Mouse (Mus musculus): ENCODE data around the gene Dnlz.

Dnlz gene

DNA sequence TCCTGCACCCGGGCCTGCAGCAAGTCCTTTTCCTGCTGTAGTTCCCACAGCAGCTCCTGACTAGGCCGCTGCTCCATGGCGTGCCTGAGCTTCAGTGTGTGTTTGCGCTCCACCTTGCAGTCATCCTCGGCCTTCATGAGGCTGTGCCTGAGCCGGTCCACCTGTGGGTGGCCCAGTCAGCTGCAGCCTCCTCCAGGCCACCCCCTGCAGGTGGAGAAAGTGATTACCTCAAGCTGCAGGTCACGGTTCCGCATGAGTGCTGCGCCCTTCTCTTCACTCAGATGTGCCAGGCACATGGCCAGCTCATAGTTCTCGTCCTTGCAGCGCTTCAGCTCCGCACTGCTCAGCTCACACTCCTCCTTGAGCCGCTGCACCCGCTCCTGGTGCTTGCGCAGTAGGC lies 5.6 kb upstream of the Dnlz start:
- no peak for DNase-seq (ENCODE audit: low spot score)

DNA sequence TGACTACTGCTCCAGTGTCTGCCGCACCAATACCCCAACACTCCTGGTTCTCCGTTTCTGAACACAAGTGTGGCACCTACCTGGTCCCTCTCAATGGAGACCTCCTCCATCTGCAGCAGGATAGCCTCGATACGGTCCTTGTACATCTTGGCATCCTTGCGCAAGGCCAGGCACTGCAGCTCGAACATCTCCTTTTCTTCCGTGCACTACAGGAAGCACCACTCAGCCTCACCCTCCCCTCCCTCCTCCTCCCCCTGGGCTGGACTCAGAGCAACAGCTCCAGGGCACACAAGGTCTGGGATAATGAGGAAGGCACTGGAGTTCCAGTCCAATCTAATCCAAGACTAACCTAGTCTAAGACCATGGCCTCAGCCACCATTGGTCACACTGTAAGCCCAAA lies 4.8 kb upstream of the Dnlz start:
- no peak for DNase-seq (ENCODE audit: low spot score)

DNA sequence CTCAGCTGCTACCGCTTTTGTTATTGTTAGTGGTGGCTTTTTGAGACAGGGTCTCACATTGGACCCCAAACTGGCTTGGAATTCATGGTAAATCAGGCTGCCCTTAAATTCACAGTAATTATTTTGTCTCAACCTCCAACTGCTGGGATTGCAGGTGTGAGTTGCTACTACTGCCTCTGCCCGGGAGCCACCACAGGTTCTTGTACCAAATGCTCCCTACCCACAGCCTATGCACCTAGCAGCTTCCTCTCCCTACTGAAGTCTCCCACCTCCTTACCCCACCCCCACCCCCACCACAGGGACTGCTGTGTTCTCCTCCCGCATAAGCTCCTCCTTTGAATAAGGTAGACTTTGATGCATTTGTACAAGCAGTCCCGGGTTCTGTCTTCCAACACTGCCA lies 4.3 kb upstream of the Dnlz start:
- no peak for DNase-seq (ENCODE audit: low spot score)

DNA sequence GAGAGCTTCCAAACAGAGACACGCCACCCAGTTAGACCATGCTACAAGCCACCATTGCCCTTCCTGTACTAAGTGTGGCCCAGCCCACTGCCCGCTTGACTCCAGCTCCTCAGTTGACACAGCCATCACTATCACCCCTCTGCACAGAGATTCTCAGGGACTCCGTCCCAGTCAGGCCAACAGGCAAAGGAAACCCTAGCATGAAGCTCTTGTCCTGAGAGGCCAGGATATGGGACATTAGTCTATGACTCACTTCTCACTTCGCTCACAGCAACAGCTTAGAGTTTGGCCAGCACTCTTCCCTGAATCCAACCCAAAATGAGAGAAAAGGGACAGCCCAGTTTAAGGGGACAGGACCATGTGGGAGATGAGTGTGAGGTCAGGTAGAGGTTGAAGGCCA lies 2.5 kb upstream of the Dnlz start:
- DNase-seq (ENCODE audit: low spot score): no peak

DNA sequence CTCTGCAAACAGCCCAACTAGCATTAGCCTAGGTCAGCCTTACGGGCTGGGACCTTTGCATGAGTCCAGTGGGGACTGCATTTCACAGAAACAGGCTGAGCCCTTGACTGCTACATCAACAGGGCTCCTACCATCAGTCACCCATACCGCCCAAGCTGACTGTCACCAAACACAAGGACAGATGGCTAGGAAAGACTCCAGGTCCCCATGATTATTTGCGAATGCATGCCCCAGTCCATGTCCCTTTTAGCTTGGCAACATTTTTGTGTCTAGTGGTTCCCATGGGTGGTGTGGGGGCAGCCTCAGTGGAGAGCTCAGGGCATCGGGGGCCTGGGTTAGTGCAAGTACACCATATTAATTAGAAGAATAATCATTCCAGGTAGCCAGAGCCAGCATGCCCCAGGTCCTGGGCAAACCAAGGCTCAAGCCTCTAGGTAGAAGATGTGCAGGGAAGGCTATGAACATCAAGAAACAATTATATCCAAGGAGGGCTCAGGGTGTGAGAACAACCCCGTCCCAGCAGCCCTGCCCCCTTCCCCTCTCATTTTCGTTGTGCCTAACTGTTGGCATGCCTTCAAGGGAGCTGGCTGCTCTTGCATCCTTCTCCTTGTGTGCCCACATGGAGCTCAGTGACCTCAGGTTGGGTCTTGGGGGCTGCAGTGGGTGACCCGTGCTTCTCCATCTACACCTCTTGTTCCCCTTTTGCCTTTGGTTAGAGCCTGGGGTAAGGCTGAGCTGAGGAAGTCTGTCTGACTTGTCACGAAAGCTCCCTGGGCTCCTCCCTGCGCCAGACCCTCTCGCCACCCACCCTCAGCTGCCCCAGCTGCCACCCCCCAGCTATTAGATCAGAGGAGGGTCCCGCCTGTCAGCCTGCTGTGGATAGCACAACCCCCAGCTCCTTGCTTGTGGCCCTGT lies 1.4 kb upstream of the Dnlz start:
- no peak for DNase-seq (ENCODE audit: low spot score)

DNA sequence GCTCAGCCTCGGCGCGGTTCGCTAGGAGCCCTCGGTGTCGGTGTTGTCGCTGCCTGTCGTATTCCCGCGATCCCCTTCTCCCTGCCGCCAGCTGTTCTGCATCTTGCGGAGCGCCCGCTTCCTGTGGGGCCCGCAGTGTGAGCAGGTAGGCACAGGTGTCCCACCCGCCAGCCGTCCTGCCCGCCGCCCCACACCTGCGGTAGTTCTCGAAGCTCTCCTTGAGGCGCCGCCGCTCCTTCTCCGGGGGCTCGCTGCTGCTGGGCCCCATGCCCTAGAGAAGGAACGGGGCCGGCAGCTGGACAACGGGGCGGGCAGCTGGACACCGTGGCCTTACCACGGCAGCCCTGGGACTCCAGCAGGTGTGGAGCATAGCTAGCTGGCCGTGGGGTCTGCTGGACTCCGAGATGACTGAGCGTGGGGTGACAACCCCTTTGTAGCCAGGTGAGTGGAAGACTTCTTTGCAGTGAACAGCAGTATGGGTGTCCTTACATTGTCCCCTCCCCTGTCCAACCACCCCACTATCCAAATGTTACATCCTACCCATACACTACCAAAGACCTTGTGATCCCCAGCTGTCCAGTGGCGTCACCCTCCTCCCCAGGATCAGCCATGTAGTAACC lies 491 bp upstream of the Dnlz start:
- DNase-seq (ENCODE audit: low spot score): no peak

DNA sequence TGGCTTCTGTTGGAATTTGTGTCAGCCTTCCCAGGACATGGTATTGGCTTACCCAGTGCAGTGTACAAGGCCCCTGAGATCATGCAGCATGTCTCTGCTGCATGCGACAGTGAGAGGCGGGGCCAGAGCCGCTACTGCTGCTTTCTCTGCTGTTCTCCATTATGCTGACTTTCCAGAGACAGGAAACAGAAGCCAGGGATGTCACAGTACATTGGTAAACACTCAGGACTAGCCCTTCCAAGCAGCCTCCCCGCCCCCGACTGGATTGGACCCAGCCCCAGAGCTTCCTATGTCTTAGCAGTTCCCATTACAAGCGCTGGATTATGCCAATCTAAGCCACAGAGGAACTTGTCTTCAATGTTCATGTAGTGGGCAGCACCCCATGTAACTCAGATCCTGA lies 3.7 kb downstream of the Dnlz start:
- peak; percentile 14 for DNase-seq (ENCODE audit: low spot score)

DNA sequence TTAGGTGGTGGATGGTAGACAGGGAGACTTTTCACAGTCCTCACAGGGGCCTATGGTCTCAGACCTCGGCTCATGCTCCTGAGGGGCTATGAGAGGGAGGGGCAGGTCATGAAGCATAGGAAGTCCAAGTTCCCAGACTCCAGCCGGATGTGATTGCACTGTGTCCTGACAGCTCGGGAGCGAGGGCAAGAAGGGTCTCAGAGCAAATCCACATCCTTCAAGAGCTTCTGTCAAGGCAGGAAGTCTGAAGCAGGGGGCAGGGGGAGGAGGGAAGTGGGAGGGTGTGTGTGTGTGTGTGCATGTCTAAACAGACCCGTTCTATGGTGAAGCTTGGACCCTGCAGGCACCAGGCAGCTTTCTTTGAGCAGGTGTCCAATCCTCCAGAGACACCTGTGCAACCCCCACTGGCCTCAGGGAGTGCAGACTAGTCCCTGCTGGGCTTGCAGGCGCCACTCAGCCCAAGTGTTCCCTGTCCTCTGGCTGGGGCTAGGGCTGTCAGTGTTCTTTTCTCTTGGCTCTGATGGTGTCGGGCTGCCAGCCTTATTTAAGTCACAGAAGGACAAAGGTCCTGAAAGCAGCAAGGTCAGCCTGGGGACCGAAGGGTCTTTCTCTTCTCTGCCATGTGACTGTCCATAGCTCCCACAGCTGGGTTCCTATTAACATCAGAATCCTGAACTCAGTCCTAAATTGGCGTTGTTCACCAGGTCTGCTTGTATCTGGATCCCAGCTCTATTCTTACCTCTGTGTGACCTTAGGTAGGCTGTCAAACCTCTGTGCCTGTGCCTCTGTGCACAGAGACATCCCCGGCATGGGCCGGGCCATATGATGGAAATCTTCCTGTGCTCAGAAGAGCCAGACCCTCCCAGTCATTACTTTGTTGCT lies 9.1 kb downstream of the Dnlz start:
- DNase-seq (ENCODE audit: low spot score): peak; percentile 15

DNA sequence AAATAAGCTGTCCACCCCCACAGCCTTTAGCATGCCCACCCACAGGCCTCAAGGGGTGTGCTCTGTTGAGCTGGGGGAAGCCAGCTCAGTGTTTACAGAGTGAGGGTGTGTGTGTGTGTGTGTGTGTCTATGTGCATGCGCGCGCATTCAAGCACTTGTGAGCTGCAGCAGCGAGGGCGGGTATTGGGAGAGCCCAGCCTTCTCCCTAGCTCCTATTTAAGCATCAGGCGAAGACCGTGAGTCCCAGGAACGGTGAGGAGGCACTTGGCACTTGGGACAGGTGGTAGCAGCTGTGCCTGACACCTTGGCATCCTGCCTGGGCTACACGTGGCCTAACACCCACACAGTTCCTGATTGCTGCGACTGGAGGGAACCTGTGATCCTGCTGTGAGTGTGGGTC lies 9.9 kb downstream of the Dnlz start:
- no peak for DNase-seq (ENCODE audit: low spot score)

DNA sequence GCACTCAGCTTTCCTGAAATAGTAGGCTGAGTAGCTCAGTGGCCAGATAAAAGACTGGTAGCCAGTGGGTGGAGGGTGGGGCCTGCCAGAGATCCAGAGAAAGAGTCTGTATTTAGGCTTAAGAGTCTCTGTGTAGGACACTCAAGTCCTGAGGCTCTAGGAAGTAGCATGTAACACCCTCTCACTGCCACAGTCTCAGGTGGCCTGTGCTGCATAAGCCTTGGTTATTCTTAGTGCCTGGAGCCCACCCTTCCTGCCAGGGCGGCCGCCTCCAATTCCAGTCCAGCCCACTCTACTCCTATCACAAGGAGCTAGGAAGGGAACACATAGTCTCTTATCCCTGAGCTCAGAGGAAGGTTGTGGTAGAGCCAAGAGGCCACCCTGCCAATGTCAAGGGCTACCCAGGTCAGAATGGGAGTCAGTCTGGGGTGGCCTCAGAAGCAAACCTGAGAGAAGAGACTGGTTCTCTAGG lies 10.4 kb downstream of the Dnlz start:
- DNase-seq (ENCODE audit: low spot score): no peak

DNA sequence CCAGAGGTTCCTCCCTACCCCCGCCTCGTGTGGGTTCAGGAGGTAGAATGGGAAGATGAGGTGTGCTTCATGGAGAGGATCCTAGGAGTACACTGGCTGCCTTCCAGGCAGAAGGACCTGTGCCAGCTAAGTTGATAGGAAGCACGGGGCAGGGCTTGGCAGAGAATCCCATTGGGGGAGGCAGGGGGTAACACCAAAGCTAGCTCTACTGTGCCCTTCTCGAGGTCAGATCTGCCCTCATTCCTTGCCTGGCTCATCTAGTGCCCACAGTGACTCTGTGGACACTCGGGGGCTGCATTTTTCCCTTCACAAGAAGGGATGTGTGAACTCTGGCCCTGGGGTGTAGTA lies 12.7 kb downstream of the Dnlz start:
- no peak for DNase-seq (ENCODE audit: low spot score)

DNA sequence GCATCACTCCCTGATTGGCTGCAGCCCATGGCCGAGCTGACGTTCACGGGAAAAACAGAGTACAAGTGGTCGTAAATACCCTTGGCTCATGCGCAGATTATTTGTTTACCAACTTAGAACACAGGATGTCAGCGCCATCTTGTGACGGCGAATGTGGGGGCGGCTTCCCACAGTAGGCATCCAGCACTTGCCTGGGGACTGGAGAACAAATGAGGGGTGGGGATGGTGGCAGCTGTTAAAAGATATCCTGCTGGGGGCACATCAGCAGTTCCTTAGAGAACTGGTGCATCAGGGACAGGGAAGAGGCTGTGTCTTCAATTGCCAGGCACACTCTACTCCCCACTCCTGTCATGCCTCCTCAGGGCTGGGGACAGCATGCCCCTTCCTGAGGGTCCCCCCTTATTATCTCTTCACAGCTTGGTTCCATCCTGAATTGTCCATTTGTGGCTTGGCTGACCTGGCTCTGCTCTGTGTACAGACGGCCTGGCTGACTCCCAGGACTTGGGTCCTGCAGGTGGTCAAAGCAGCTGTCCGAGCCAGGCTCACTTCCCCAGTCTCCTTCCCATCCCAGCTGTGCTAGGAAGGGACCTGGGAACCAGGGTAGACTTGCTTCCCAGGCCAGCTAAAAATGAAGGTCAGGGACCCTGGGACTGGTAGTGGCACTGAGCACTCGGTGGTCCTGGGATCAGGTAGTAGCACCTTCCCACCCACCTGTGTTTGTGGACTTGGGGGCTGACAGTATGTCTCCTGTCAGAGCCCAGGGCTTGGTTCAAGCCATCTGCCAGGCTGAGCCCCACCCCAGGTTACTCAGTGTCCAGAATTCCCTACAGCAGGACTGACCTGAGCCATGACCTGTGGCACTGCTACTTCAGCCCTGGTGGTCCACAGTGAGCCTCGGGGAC lies 13.4 kb downstream of the Dnlz start:
- no peak for DNase-seq (ENCODE audit: low spot score)

DNA sequence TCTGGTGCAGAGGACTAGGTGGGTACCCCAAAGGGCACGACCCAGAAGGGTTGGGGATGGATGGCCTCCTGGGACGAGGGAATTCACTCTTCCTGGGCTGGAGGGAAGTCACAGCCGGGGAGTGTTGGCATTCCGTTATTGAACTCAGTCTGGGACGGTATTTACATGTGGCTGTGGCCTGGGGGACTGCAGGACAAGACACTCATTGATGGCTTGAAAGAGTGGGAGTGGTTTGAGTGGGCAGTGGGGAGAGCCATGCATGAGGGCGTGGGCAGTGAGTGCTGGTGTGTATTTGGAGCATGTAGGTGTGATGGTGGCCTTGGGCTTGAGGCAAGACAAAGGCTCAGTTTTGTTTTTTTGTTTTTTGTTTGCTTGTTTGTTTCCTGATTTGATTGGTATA lies 21.2 kb downstream of the Dnlz start:
- DNase-seq (ENCODE audit: low spot score): no peak

DNA sequence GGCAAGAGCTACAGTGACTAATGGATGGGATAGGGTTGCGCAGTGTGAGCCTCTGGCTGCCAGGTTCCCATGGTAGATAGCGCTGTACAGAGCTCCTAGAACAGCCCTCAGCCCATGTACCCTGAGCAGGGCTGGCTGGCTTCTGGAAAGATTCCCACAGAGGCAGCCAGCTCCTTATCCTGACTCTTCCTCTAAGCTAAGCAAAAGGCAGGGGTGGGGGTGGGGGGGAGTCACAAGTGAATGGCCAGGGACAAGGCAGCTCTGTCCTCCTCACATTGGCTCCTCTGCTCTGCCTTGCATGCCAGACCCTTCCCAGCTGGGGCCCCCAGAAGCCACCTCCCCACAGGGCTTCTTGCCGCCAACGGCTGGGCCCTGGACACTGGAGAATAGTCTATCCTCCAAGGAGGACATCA lies 21.8 kb downstream of the Dnlz start:
- DNase-seq (ENCODE audit: low spot score): no peak

DNA sequence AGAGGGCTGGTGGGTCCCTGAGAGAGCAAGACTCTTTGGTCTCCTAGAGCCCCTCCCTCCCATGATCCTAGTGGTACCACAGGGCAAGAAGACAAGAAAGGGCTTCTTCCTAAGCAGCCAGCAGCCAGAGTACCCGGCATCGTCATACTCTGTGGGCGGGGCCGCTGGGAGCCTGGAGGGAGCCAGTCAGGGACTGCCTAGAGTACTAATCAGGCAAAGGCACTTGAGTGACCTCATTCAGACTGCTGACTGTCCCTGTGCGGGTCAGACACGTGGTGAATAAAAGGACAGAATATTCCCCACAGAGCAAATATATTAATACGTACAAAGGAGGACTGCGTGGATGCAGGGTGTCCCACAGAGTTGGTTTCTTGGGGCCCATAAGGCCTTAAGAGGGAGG lies 22.5 kb downstream of the Dnlz start:
- peak; percentile 29 for DNase-seq (ENCODE audit: low spot score)

DNA sequence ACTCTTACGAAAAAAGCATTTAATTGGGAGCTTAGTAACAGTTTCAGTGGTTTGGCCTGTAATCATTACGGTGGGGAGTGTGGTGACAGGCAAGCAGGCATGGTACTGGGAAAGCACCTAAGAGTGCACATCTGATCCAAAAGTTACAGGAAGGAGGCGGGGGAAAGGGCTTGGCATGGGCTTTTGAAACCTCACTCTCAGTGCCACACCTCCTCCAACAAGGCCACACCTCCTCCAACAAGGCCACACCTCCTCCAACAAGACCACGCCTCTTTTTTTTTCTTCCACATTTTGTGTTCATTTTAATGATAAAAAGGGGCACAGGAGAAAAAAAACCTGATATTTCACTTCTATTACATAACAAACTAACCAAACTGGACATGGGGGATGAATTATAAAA lies 24.1 kb downstream of the Dnlz start:
- DNase-seq (ENCODE audit: low spot score): no peak

DNA sequence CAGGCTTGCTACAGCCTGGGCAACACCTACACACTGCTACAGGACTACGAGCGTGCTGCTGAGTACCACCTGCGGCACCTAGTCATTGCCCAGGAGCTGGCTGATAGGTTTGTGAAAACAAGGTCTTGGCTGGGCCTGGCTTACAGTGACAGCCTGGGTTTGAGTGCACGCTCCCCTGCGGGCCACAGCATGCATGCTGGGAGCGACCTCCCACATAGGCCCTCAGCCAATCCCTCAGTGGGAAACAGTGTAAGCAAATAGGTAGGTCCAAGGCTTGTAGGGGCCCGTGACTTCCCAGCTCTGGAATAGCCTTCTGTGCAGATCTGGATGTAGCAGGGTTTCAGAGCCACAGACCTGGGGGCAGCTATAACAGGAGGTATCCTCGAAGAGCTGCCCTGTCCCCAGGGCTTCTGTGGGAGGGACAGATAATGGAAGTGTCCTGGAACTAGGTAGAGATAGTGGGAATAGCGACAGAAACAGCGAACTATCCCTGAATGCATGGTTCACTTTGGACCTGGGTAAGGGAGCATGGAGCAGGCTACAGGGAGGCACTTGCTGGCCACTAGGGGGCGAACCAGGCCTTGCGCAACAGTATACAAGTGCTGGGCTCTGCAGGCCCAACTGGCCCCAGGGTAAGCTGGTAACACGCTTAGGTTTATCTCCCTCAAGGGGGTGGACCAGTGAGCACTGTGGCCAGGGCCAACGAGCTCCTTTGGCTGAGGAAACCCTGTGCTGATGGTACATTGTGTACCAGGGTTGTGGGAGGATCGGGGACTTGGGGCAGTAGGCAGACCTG lies 26.3 kb downstream of the Dnlz start:
- peak; percentile 73 for DNase-seq (ENCODE audit: low spot score)

DNA sequence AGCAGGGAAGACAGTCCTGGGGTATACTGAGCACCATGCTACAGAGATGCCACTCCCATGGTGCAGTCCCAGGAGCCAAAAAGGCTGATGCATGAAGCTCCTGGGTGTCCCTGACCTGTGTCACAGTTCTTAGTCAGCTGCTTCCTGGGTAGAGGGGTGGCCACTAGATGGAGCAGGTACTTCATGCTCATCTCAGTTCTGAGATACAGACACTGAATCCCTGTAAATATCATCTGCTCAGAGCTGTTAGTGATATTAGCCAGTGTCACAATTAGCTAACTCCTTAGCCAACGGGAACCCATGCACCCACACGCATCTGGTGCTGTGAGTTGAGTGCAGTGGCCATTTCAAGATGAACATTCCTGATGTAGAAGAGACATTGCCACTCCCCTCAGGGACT lies 27.0 kb downstream of the Dnlz start:
- peak; percentile 20 for DNase-seq (ENCODE audit: low spot score)

DNA sequence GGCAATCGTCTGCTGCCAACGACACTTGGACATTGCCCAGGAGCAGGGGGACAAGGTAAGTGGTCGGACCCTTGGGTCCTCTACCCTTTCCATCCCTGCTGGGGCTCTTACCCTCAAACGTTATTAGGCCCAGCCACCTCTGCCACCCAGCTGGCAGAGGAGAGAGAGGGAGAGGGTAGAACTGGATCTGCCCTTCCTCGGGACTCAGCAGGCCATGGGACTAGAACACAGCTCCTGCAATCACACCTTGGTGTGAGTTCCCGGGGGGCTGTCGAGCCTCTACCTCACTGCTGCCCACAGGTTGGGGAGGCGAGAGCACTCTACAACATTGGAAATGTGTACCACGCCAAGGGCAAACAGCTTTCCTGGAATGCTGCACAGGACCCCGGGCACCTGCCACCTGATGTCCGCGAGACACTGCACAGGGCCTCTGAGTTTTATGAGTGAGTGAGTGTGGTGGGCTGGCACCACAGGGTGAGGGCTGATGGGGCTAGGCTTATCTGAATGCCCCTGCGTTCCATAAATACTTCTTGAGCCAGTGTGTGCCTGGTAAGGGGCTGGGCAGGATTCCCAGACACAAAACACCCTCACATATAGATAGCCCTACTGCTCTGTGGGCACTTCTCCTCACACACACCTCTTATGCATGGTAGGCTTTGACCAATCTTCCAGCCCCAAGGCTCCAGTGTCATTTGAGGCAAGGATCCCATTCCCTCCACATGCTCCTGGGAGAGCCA lies 28.2 kb downstream of the Dnlz start:
- no peak for DNase-seq (ENCODE audit: low spot score)

Measured in embryo, embryonic 10.5 days (tissue).